Mouse (Mus musculus) left cerebral cortex, postnatal 10 days (tissue): ENCODE data around the gene Mpst. TPM values are rescaled to one million over a fixed set of nuclear protein-coding genes. Genes with fewer than 3 reads are reported as not detected.

Experiments used
- DNase-seq, 2 experiments: peaks; one replicate each; pipeline ENCODE4 v3.0.0; 2021 to 2022; ENCODE audit warnings: low spot score in 2 of 2, mixed read lengths in 1 of 2; ENCODE audit errors: extremely low spot score in 1 of 2
- intact Hi-C: fragments of 180-260 bp; cut with DNase I; formaldehyde crosslinking; loops from one replicate; pipeline ENCODE4 v1.15.1; 2025
- total RNA-seq, 2 experiments: library from RNA; stranded (reverse); gene quantifications; 2 replicates each; pipeline ENCODE4 v1.2.3; 2021

Mpst gene
- total RNA-seq, 2 experiments from 2014 or later: 56.3 to 56.5 TPM

DNA sequence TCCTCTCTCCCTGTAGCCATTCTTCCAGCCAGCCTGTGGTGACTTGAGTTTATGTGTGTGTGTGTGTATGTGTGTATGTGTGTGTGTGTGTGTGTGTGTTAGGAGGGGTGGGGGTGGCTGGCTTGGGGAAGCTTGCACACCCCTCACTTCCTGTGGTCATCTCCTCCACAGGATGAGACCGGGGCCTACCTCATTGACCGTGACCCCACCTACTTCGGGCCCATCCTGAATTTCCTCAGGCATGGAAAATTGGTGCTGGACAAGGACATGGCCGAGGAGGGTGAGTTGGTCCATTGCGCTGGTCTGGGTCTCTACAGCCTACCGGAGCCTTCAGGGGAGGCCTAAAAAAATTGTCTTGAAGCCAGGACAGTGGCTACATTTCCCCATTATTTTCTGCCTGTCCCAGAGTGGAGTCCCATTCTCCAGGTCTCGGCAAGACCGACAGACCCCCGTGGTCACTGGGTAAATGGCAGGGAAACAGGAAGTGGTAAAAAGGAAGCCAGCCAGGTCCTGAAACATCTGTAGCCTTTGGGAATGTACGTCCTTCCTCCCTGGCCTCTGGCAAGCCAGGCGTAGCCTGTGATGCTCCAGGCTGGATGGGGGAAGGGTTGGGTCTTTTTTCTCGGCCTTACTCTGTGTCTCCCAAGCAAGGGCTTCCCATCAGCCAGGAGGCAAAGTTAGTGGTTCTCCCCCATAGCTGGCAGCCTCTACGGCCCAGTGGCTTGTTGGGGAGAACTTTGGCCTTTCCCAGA lies 23.8 kb downstream of the Mpst start:
- peak in 1 of 2 experiments; percentile 62 for DNase-seq
- intact Hi-C loops: loop anchor here (10.0 kb wide), 1 partner anchor 445 kb away; no protein-coding TSS in a partner anchor

DNA sequence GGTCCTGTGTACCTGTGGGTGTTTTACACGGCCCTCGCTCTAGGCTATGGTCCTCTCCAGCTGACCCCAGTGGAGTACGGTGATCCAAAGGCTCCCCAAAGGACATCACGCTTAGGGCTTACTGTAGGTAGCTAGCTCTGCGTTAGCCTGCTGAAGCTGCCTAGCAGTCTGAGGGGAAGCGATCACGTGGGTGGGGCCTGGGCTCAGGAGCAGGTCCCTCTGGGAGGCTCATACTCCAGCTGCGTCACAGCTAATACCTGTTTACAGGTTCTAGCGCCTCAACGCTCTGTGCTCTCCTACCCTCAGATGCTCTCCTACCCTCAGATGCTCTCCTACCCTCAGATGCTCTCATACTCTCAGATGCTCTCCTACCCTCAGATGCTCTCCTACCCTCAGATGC lies 24.7 kb downstream of the Mpst start:
- no peak for DNase-seq
- intact Hi-C loops: no loop called here

DNA sequence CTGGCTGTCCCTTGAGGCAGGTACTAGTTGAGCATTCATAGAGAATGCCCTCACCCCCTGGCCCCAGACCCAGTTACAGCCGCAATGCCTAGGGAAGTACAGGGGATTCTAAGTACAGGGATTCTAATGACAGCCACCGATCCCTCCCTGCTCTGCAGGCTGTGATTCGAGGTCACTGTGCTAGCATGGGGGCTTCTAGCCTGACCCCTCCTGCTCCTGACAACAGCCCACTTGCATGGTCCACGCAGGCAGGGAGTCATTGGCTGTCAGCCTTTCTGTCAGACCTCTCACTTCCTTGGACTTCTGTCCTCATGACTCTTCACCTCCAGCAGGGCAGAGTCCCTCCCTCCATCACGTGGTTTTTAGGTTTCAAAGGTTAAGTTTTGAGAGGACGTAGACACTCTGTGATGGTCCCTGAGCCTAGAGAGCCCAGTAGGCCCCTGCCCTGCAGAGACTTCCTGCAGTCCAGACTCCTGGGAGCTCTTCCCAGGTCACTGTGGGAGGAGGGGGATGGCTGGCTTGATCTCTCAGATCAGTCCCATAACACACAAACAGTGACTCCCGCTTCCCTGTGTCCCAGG lies 25.4 kb downstream of the Mpst start:
- intact Hi-C loops: no loop called here
- no peak for DNase-seq

DNA sequence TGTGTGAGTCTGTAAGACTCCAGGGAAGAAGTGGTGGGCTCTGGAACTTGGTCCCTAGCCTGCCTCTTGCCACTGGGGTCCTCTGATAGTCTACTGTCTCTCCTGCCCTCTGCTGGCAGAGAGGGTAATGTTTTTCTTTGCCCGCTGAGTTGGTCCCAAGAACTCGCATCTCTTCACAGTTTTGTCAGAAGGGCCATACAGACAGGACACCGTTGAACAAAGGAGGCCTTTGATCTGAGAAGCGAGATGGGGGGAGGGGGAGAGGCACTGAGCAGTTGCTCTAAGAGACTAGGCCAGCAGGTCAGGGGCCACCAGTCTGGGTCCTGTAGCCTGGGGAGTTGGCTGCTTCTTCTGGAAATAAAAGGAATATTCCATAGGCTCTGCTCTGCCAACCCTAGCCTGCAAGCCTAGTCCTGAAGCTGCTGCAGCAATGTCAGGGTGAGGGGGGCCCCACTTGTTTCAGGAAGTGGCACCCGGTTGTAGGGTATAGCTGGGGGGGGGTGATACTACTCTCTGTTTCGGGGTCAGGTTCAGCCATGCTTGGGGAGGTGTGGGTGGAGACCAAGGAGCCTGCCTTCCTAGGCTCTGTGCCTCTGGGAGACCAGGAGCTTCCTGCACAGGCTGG lies 28.8 kb downstream of the Mpst start:
- intact Hi-C loops: loop anchor here (5.0 kb wide), 1 partner anchor 178 kb away; no protein-coding TSS in a partner anchor
- DNase-seq: peak; percentile 40 to 70

DNA sequence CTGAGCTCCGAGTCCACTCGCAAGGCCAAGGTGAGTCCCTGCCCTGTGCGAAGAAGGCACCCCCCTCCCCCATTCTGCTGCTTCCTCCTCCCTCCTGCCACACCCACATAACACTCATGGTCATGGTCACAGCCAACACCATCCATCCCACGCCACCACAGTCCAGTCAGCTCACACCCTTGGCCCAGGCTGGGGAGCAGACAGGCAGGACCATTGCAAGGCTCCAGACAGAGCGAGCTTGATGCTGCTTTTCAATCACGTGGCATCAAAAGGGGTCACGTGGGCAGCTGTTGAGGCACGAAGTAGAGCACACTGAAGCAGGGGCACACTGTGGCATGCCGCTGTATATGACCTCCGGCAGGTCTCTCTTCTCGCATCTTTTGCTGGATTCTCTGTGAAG lies 29.5 kb downstream of the Mpst start:
- intact Hi-C loops: loop anchor here (5.0 kb wide), 1 partner anchor 178 kb away; no protein-coding TSS in a partner anchor
- peak in 1 of 2 experiments; percentile 52 for DNase-seq

DNA sequence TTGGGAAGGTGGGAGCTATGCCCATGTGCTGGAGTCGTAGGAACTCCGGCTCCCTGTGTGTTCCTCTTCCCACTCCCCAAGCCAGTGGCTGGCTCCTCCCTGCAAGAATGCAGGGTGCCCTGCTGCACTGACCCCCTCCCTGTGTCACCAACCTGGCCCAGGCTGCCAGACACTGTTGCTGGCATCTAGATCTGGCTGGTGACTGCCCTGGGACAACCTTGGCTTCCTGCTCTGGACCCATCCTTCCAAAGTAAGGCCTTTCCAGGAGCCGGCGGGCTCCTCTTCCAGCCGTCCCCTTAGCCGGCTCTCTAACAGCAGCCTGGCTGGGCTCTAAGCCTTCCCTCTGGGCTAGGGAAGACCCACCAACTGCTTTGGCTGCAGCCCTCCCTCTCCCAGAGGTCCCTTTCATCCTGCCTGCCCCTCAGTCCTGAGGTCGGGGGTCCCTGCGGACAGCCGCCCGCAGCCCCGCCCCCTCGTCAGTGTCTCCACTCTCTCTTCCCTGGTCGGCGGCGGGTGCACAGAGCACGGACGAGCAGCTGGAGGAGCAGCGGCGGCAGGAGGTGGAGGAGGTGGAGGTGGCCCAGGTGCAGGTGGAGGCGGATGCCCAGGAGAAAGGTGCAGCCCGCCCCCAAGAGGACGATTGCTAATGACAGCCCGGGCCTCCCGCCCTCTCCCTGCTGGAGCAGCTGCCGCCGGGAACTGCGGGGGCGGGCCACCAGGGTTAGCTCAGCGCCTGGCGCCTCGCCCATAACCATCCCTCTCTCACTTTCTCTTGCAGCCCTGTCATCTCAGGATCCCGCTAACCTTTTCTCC lies 30.4 kb downstream of the Mpst start:
- peak; percentile 71 to 94 for DNase-seq
- intact Hi-C loops: loop anchor here (5.0 kb wide), 1 partner anchor 179 kb away; no protein-coding TSS in a partner anchor

DNA sequence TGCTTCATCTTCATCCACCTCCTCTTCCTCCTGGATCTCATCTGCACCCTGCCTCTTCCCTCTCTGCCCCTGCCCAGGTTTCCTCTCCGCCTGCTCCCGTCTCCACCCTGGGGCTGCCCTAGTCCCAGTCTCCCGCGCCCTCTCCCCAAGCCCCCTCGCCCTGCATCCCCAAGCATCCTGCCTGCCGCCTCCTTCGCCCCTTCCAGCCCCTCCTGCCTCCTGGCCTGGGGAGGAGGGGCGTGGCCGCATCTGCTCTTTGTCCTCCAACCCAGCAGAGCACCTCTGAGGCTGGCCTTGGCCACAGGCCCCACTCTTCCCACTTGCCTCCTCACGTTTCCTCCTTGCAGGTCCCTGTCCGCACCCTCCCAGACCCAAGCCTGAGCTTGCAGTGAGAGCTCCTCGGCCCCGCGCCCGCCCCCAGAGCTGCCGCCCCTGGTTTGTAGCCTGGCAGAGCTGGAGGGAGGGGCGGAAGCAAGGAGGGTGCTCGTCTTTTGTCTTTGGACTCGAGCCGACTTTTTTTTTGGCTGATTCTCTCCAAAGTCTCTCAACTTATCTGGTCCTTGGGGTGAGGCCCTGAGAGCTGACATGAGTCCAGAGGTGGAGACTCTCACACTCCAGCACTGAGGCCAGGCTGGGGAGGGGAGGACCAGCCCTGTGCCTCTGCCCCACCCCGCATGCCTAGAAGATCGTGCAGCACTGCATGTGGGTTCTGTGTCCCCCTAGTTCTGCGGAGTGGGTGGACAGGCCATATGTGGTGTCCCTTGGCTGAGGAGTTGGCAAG lies 31.2 kb downstream of the Mpst start:
- peak in 1 of 2 experiments; percentile 76 for DNase-seq
- intact Hi-C loops: loop anchor here (5.0 kb wide), 1 partner anchor 180 kb away; no protein-coding TSS in a partner anchor

DNA sequence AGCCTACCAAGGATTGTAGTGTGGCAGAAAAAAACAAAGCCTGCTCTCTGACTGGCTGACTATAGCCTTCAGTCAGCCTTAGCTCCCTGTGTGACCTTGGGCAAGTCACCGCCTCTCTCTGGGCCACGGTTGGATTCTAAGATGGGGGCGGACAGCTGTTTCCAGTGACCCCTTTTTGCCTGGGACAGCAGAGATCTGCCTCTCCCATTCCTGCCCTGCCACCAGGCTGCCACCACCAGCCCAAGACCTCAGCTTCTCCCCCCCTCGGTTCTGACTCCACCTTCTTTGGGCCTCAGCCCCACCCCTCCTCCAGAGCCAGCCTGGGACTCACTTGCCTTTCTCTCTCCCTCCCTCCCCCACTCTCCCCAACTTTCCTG lies 31.8 kb downstream of the Mpst start:
- peak in 1 of 2 experiments; percentile 33 for DNase-seq
- intact Hi-C loops: loop anchor here (5.0 kb wide), 1 partner anchor 181 kb away; no protein-coding TSS in a partner anchor

DNA sequence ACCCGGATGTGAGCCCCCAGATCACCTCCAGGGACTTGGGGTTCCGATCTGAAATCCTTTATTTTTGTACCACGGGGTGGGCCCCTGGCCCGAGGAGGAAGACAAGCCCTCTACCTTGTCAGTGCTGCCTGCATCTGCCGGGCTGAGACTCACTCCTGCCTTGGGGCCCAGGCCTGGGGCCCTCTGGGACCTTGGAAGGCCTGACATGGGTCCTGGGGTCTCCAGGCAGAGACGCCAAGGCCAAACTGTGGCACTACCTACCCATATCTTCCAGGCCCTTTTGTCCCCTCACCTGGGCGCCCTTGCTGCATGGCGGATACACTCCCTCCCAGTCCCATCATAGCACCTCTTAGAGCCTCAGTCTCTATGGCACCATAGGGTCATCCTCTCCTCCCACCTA lies 32.3 kb downstream of the Mpst start:
- DNase-seq: peak in 1 of 2 experiments; percentile 30
- intact Hi-C loops: loop anchor here (5.0 kb wide), 1 partner anchor 181 kb away; no protein-coding TSS in a partner anchor

DNA sequence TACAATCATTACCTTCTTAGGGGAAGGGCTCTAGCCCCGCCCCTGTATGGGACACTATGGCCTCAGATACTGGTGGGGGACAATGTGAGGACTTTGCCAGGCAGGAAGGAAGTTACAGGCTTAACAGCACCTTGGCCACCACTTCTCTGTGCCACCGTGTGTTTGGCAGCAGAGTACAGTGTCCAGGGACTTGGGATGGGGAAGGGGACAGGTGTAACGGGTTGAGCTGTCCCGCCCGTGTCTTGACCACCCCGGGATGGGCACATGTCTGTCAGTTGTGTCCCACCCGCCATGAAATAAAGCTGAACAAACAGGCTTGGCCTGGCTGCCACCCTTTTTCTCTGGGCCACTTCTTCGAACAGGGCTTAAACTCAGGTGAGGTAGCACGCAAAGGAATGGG lies 32.8 kb downstream of the Mpst start:
- intact Hi-C loops: loop anchor here (5.0 kb wide), 1 partner anchor 182 kb away; no protein-coding TSS in a partner anchor
- peak in 1 of 2 experiments; percentile 29 for DNase-seq

DNA sequence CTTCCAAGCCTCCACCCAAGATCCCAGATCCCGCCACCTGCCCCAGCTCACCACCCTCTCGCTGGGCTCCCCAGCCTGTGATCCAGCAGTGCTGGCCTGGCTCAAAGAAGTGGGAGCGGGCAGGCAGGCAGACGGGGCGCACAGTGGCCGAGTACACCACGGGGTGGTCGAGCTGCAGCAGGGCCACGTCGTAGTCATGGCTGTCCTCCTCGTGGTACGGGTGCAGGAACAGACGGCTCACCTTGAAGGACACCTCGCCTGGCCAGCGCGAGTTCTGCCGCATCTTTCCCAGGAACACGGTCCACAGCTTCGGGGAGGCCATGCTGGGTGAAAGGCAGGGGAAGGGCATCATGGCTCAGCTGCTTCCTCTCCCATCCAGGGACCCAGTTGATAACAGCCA lies 36.0 kb downstream of the Mpst start:
- no peak for DNase-seq
- intact Hi-C loops: loop anchor here (10.0 kb wide), 1 partner anchor 257 kb away; no protein-coding TSS in a partner anchor

DNA sequence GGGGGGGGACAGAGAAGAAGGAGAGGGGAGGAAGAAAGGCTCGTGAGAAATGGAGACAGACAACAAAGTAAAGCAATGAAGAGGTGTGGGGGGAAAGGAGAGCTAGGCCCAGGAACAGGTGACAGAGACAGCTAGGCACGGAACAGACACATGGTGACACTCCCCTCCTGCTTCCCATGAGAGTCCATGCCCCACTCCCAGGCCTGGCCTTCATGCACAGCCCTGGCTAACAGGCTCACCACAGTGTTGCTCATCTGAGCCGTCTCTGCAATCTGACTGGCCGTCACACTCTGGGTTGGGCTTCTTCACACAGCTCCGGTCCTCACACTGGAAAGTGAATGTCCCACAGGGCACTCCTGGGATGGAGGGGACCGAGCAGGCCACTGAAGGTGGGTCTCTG lies 37.6 kb downstream of the Mpst start:
- no peak for DNase-seq
- intact Hi-C loops: loop anchor here (10.0 kb wide), 1 partner anchor 259 kb away; no protein-coding TSS in a partner anchor

DNA sequence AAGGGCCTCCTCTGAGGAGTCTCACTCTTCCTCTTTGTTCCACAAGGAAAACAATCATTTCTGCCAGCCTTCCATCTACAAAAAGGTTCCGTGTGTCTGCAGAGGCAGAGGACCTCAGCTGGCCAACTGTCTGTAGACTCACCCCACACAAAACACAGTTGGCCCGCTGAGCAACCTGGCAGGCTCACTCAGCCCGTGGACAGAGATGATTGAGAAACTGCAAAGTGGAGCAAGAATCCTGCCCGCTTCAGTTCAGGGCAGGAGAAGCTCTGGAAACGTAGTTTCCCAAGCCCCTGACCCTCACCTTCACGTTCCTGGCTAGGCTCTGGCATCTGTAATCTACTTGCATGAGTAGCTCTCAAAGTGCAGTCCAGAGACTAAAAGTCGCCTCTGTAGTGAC lies 40.9 kb downstream of the Mpst start:
- intact Hi-C loops: loop anchor here (2.0 to 10.0 kb wide), 4 partner anchors 85 to 298 kb away; partner anchors contain the start of gene C1qtnf6
- no peak for DNase-seq

DNA sequence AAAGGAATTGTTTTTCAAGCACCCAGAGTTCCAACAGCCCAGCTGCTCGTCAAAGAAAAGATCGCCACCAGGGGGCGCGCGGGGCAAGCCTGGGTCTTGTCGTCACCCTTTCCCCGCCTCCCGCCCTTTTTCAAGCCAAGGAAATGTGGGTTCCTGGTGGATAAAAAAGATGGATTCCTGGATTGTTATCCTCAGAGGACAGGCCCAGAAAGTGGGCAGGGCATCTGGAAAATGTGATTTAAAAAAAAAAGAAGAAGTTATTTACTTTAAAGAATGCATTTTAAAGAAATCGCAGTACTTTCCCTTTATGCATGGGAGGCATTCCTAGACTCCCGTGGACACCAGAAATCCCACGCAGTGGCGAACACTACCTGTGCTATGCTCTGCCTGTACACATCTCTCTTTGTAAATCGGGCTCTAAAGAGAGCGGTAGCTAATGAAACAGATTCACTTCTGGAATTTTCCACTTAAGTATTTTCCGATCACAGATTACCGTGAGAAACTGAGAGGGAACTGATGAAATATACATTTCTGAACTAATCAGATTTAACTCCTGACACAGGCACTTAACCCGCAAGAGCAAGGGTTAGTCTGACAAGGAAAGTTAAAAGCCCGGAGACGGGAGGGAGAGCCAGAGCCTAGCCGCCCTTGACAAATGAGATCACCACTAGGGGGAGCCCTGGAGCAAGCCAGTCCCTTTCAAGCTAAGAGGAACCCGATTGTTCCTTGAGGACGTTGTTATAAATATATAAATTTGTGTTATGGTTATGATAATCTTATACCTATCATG lies 41.7 kb downstream of the Mpst start:
- intact Hi-C loops: loop anchor here (2.0 to 10.0 kb wide), 4 partner anchors 84 to 297 kb away; partner anchors contain the start of gene C1qtnf6
- peak; percentile 89 to 96 for DNase-seq

DNA sequence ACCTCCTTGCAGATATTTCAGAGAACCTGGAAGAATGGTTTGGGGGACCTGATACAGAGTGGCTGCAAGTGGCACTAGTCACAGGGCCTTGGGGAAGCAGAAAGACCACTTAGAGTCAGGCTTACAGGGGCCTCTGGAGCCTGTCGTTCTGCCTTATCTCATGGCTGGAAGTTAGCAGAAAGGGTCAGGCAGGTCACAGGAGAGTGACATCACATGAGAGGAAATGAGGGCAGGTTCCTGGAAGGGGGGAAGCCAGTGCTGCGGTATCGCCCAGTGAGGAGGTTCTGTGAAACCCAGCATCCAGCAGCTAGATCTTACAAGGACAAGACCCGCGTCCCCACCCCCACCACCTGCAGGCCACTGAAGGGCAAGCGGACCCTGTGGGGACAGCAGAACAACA lies 42.9 kb downstream of the Mpst start:
- no peak for DNase-seq
- intact Hi-C loops: loop anchor here (5.0 to 10.0 kb wide), 3 partner anchors 83 to 264 kb away; partner anchors contain the start of gene C1qtnf6

DNA sequence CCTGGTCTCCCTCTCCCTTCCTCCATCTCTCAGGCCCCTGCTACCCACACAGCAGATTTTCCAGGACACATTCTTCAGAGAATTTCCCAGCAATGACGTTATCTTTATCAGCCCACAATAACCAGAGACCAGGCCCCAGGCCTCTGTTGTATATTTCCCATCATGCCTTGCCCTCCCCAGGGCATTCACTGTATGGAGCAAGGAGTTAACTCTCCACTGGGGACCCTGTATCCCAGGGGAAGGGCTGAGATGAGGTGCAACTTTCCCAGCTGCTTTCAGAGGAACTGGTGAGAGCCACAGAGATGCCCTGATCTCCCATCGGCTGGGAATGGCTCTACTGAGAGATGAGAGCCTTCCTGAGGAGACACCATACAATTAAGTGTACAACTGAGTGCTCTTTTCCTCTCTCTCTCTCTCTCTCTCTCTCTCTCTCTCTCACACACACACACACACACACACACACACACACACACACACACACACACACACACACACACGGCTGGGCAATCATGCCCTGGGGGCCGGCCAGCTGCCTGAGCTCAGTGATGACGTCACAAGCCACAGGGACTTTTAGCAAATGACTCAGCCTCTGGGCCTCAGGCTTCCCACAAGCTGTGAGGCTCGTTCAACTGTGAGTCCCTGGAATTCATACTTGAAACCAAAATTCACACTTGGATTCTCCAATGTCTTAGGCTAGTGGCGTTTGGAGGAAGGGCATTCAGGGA lies 43.6 kb downstream of the Mpst start:
- intact Hi-C loops: loop anchor here (5.0 to 10.0 kb wide), 3 partner anchors 82 to 265 kb away; partner anchors contain the start of gene C1qtnf6
- DNase-seq: peak in 1 of 2 experiments; percentile 67
